Mouse (Mus musculus) layer of hippocampus, adult 8-10 months (tissue): ENCODE data around the gene Ints4. TPM values are rescaled to one million over a fixed set of nuclear protein-coding genes. Genes with fewer than 3 reads are reported as not detected.
"Not testable (repeated sequence)": the region's sequence is repeated elsewhere in the genome, so short reads cannot be mapped to it uniquely, and the experiment has no call there.

Source experiments
- DNase-seq, 2 experiments: peaks; one replicate each; pipeline ENCODE4 v3.0.0; 2022; ENCODE audit warnings: low spot score in 2 of 2
- total RNA-seq, 4 experiments: library from RNA; stranded (reverse); gene quantifications; 2 replicates each; pipeline ENCODE4 v1.2.4; 2022

Ints4 gene
- total RNA-seq = 10 to 100 TPM; 32.3 to 42.5 (median 35.7) TPM

- peak; percentile 90 to 93 for DNase-seq
These were observed at the start of gene Ints4 for GRCm38 (mm10) chr7:97480821-97481339. Gene Ints4 (plus strand): TSS chr7:97480956.

- not testable (repeated sequence) for DNase-seq
These were observed 47.2 kb upstream of the Ints4 start for GRCm38 (mm10) chr7:97433517-97433916.

- DNase-seq = no peak
These were observed 46.2 kb upstream of the Ints4 start for GRCm38 (mm10) chr7:97434517-97434916.

GRCm38 (mm10) chr7:97438986-97439385 is 41.8 kb upstream of the Ints4 start:
- no peak for DNase-seq

GRCm38 (mm10) chr7:97446171-97446925 is 34.4 kb upstream of the Ints4 start:
- peak; percentile 97 to 98 for DNase-seq

GRCm38 (mm10) chr7:97447050-97447531 is 33.7 kb upstream of the Ints4 start:
- peak; percentile 35 to 38 for DNase-seq

GRCm38 (mm10) chr7:97451023-97451422 is 29.7 kb upstream of the Ints4 start, which contains the start of gene Kctd14:
Gene Kctd14 (plus strand): TSS chr7:97451323.
- DNase-seq = not testable (repeated sequence)

GRCm38 (mm10) chr7:97452196-97452595 is 28.6 kb upstream of the Ints4 start:
- no peak for DNase-seq

- no peak for DNase-seq
These were observed 27.4 kb upstream of the Ints4 start for GRCm38 (mm10) chr7:97453141-97453921.

GRCm38 (mm10) chr7:97454795-97455194 is 26.0 kb upstream of the Ints4 start:
- DNase-seq = no peak

GRCm38 (mm10) chr7:97455577-97455976 is 25.2 kb upstream of the Ints4 start:
- DNase-seq = no peak

GRCm38 (mm10) chr7:97473001-97473400 is 7.8 kb upstream of the Ints4 start:
- peak; percentile 56 to 71 for DNase-seq

GRCm38 (mm10) chr7:97479349-97479748 is 1.4 kb upstream of the Ints4 start:
- no peak for DNase-seq

GRCm38 (mm10) chr7:97480290-97480689 is 466 bp upstream of the Ints4 start:
- no peak for DNase-seq

GRCm38 (mm10) chr7:97483378-97483777 is 2.6 kb downstream of the Ints4 start:
- DNase-seq = no peak

GRCm38 (mm10) chr7:97491157-97491556 is 10.4 kb downstream of the Ints4 start:
- DNase-seq = no peak

- DNase-seq = no peak
These were observed 11.7 kb downstream of the Ints4 start for GRCm38 (mm10) chr7:97492420-97492819.

- DNase-seq = no peak
These were observed 14.3 kb downstream of the Ints4 start for GRCm38 (mm10) chr7:97495052-97495451.

GRCm38 (mm10) chr7:97500555-97501209 is 19.9 kb downstream of the Ints4 start:
- DNase-seq = no peak

GRCm38 (mm10) chr7:97514786-97515185 is 34.0 kb downstream of the Ints4 start:
- DNase-seq = no peak

GRCm38 (mm10) chr7:97519935-97520334 is 39.2 kb downstream of the Ints4 start:
- no peak for DNase-seq

GRCm38 (mm10) chr7:97535531-97535930 is 54.8 kb downstream of the Ints4 start:
- no peak for DNase-seq
